Mouse (Mus musculus) hindbrain, postnatal 0 days (tissue): ENCODE results near the gene Eps8. TPM values are rescaled to one million over a fixed set of nuclear protein-coding genes. Genes with fewer than 3 reads are reported as not detected.

ENCODE experiments used
- ATAC-seq: fragments of 200-750 bp; cut with Nextera tagmentation; 2 replicates; pipeline ENCODE4 v1.8.0; 2017; ENCODE audit warnings: mild to moderate bottlenecking, moderate TSS enrichment, moderate library complexity
- DNase-seq: peaks from one replicate; pipeline ENCODE4 v3.0.0-alpha.2; 2015; ENCODE audit warnings: low spot score
- H3K27ac ChIP-seq: fragments of 300-500 bp; sonication (generic); 2 replicates; pipeline ENCODE4 v1.5.1; 2014; ENCODE audit warnings: mild to moderate bottlenecking
- H3K27me3 ChIP-seq: fragments of 300-500 bp; sonication (generic); 2 replicates; pipeline ENCODE4 v1.6.1; 2014; ENCODE audit warnings: low read length, mixed read lengths; ENCODE audit not compliant: insufficient read depth
- H3K36me3 ChIP-seq: fragments of 300-500 bp; sonication (generic); 2 replicates; pipeline ENCODE4 v1.6.1; 2014; ENCODE audit warnings: low read length, mixed read lengths; ENCODE audit not compliant: insufficient read depth
- H3K4me1 ChIP-seq: fragments of 300-500 bp; sonication (generic); 2 replicates; pipeline ENCODE4 v1.6.1; 2014; ENCODE audit warnings: antibody characterized with exemption, low read length, mixed read lengths; ENCODE audit not compliant: insufficient read depth
- H3K4me2 ChIP-seq: fragments of 300-500 bp; sonication (generic); 2 replicates; pipeline ENCODE4 v1.6.1; 2014; ENCODE audit warnings: low read depth, mild to moderate bottlenecking, low read length, moderate library complexity, mixed read lengths
- H3K4me3 ChIP-seq: fragments of 300-500 bp; sonication (generic); 2 replicates; pipeline ENCODE4 v1.5.1; 2014; ENCODE audit warnings: low read length
- H3K9ac ChIP-seq: fragments of 300-500 bp; sonication (generic); replicated peaks from 2 replicates; pipeline ENCODE4 v1.6.1; 2014; ENCODE audit warnings: mild to moderate bottlenecking, low read length, moderate library complexity, mixed read lengths
- H3K9me3 ChIP-seq: fragments of 300-500 bp; sonication (generic); 2 replicates; pipeline ENCODE4 v1.6.1; 2016; ENCODE audit warnings: low read length, mixed read lengths
- CTCF ChIP-seq: IDR thresholded peaks from 2 replicates; pipeline ENCODE4 v1.5.1; 2016; ENCODE audit warnings: antibody characterized with exemption, control low read depth, low read depth
- WGBS: fragments of 180-500 bp; shearing (Covaris S2); extraction: QIAGEN DNeasy Blood & Tissue Kit; methylation state at CpG from one replicate; pipeline ENCODE4 v1.1.7; 2014; 5-methylcytosine and 5-hydroxymethylcytosine counted together
- polyA plus RNA-seq: library from polyadenylated mRNA; unstranded; fragments of >200 nt; fragmentation: Nextera tagmentation; extraction: Ambion mirVana; gene quantifications from 2 replicates; pipeline ENCODE4 v1.2.1, GENCODE M21; 2015
- total RNA-seq: library from RNA; depleted of rRNA; stranded (reverse); fragments of >200 nt; gene quantifications from 2 replicates; pipeline ENCODE4 v1.2.3, GENCODE M21; 2014

The Eps8 gene
- total and polyA plus RNA-seq, 2 experiments from 2014 or later: 31.8 to 40.0 TPM

DNA sequence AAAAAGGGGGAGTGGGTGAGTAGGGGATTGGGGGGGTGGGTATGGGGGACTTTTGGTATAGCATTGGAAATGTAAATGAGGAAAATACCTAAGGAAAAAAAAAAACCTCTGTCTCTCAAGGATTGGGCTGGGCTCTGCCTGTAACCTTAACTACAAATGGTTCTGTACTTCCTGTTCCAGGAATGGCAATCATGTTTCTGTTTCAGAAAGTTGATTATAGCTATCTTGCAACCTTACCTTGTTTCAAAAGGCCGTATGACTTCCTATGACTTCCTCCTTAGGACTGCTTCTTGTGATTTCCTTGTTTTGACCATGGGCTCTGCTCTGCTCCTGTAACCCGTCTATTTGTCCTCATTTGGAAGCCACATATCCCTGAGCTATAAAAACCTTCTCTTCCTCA lies 39.6 kb upstream of the Eps8 start:
- Histone ChIP-seq H3K27ac (no peak overlapping the region), H3K4me1 (no peaks in the 10 kb centered on the region), H3K9ac (no peak overlapping the region), H3K36me3 (no peaks in the 10 kb centered on the region), H3K9me3 (no peaks in the 10 kb centered on the region), H3K4me2 (no peak overlapping the region), H3K4me3 (no peak overlapping the region), H3K27me3 (no peaks in the 10 kb centered on the region)
- no peak for DNase-seq
- WGBS: 90% methylated on average over 2 of the region's 2 CpGs
- ATAC-seq: no peak
- no peak for TF ChIP-seq CTCF

- no peaks in the 10 kb centered on the region for H3K9me3 ChIP-seq
- no peak overlapping the region for H3K4me3 ChIP-seq
- DNase-seq: no peak
- WGBS: 43% methylated on average over 2 of the region's 2 CpGs
- no peaks in the 10 kb centered on the region for H3K36me3 ChIP-seq
- H3K27ac ChIP-seq: no peak overlapping the region
- H3K9ac ChIP-seq: no peak overlapping the region
- no peak for ATAC-seq
- H3K27me3 ChIP-seq: no peaks in the 10 kb centered on the region
- H3K4me1 ChIP-seq: no peaks in the 10 kb centered on the region
- no peak for TF ChIP-seq CTCF
- H3K4me2 ChIP-seq: no peak overlapping the region
Measured at GRCm38 (mm10) chr6:137690550-137691119, 36.0 kb upstream of the Eps8 start.

DNA sequence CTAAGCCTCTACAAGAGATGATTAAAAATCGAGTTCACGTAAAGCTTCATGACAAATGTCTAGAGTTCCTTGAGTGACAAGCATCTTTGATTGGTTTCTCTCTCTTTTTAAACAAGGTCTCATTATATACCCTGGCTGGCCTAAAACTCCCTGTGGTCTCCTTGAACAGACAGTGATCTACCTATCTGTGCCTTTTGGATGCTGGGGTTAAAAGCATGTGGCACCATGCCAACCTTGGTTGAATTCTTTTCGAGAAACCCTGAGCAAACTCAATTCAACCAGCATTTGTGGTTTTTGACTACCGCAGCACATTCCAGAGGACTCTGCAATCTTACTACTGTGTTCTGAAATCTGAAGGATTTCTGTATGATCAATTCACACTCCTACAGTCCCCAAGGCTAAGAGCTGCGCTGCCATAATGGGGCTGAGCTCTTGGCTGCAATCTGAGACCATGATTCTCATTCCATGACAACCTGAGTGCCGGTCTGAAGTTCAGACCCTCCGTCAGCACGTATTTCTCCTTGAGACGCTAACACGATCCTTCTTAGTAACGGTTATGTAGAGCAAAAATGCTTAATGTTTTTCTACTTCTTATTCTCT lies 33.9 kb upstream of the Eps8 start:
- 68% methylated on average over 11 of the region's 11 CpGs for WGBS
- H3K4me3 ChIP-seq: no peak overlapping the region
- no peak overlapping the region for H3K9ac ChIP-seq
- ATAC-seq (no peak), DNase-seq (no peak)
- TF ChIP-seq CTCF: no peak
- no peaks in the 10 kb centered on the region for H3K9me3 ChIP-seq
- H3K36me3 ChIP-seq: no peaks in the 10 kb centered on the region
- no peak overlapping the region for H3K4me2 ChIP-seq
- no peaks in the 10 kb centered on the region for H3K4me1 ChIP-seq
- no peak overlapping the region for H3K27ac ChIP-seq
- H3K27me3 ChIP-seq: no peaks in the 10 kb centered on the region

DNA sequence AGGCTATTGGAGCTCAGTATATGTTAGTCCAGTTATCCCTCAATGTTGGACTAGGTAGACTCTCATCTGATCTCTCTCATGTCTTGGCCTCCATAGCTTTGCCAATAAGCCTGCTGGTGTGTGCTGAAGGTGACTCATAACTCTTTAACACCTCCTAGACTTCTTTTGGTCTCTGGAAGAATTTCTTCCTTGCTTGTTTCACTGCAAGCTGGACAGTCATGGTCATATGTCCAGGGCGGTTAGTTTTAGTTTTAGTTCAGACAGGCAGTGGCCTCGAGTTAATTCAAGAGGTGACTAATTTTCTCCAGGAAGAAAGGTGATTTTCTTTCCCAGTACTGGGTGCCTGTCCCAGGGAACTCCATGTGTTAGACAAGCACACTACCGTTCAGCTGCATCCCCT lies 33.4 kb upstream of the Eps8 start:
- Histone ChIP-seq H3K27ac (no peak overlapping the region), H3K36me3 (no peaks in the 10 kb centered on the region), H3K9me3 (no peaks in the 10 kb centered on the region), H3K4me3 (no peak overlapping the region), H3K4me1 (no peaks in the 10 kb centered on the region), H3K27me3 (no peaks in the 10 kb centered on the region), H3K9ac (no peak overlapping the region), H3K4me2 (no peak overlapping the region)
- DNase-seq (no peak), ATAC-seq (no peak)
- no peak for TF ChIP-seq CTCF
- 93% methylated on average over 3 of the region's 3 CpGs for WGBS

GRCm38 (mm10) chr6:137687667-137688066 lies 33.0 kb upstream of the Eps8 start:
- 89% methylated on average over 5 of the region's 5 CpGs for WGBS

GRCm38 (mm10) chr6:137682629-137683028 lies 28.0 kb upstream of the Eps8 start:
- Histone ChIP-seq H3K4me3 (no peak overlapping the region), H3K27ac (no peak overlapping the region), H3K9me3 (no peaks in the 10 kb centered on the region), H3K4me2 (no peak overlapping the region), H3K9ac (no peak overlapping the region), H3K36me3 (no peaks in the 10 kb centered on the region), H3K4me1 (no peaks in the 10 kb centered on the region), H3K27me3 (no peaks in the 10 kb centered on the region)
- 89% methylated on average over 2 of the region's 2 CpGs for WGBS
- no peak for TF ChIP-seq CTCF
- ATAC-seq (no peak), DNase-seq (no peak)

More at GRCm38 (mm10) chr6:137687667-137688066, 33.0 kb upstream of the Eps8 start:
- ATAC-seq (no peak), DNase-seq (no peak)
- H3K27me3 ChIP-seq: no peaks in the 10 kb centered on the region
- H3K4me3 ChIP-seq: no peak overlapping the region
- H3K27ac ChIP-seq: no peak overlapping the region
- H3K9me3 ChIP-seq: no peaks in the 10 kb centered on the region
- no peak for TF ChIP-seq CTCF
- H3K36me3 ChIP-seq: no peaks in the 10 kb centered on the region
- H3K4me1 ChIP-seq: no peaks in the 10 kb centered on the region
- no peak overlapping the region for H3K4me2 ChIP-seq
- no peak overlapping the region for H3K9ac ChIP-seq

- ATAC-seq (no peak), DNase-seq (no peak)
- Histone ChIP-seq H3K4me3 (no peak overlapping the region), H3K4me1 (no peaks in the 10 kb centered on the region), H3K27ac (no peak overlapping the region), H3K4me2 (no peak overlapping the region), H3K9ac (no peak overlapping the region), H3K36me3 (no peaks in the 10 kb centered on the region), H3K9me3 (no peaks in the 10 kb centered on the region), H3K27me3 (no peaks in the 10 kb centered on the region)
- TF ChIP-seq CTCF: no peak
- WGBS: 92% methylated on average over 2 of the region's 2 CpGs
Measured at GRCm38 (mm10) chr6:137681000-137681399, 26.3 kb upstream of the Eps8 start.
